Mouse (Mus musculus): ENCODE measurements around the gene Mep1a.
"Not testable (repeated sequence)": the region's sequence is repeated elsewhere in the genome, so short reads cannot be mapped to it uniquely, and the experiment has no call there.

Gene Mep1a

DNA sequence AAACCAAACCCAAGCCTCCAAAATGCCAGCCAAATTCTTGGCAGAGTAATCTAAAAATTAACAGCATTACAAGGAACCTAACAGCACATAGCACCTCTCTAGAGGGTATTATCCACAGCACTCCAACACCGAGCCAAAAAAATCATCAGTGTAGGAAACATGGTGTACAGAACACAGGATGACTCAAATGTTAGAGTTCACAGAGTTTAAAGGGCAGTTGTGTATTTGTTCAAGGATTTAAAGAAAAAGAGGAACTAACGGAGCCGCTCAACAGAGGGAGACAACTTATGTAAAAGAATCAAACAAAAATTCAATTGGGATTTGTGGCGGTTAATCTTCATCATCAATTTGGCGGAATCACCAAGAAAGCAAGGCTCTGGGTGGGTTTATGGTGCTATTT lies 7.1 kb downstream of the Mep1a start:
- in situ Hi-C loops (cut with MboI; ENCODE audit: low pct_unique_long_range_greater_than_20kb in 1 of 2, low sequenced_read_pairs in 2 of 2, unreplicated experiment in 1 of 2) = no loop called here

DNA sequence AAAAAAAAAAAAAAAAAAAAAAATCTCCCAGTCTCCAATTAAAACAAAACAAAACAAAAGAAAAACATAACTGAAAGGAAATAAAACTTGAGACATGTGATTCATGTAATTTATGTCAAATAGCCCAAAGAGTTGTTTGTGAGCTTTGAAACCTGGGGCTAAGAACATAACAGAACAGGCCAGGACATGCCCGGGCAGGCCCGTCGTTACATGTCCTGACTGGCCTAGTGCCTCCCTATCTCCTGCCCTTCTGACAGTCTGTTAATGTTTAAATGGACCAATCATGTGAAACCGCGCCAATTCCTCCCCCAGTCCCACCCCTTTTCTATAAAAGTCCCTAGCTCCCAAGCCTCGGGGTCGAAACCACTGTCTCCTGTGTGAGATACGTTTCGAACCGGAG lies 12.2 kb downstream of the Mep1a start:
- in situ Hi-C loops (cut with MboI; ENCODE audit: low pct_unique_long_range_greater_than_20kb in 1 of 2, low sequenced_read_pairs in 2 of 2, unreplicated experiment in 1 of 2) = not testable (repeated sequence)

DNA sequence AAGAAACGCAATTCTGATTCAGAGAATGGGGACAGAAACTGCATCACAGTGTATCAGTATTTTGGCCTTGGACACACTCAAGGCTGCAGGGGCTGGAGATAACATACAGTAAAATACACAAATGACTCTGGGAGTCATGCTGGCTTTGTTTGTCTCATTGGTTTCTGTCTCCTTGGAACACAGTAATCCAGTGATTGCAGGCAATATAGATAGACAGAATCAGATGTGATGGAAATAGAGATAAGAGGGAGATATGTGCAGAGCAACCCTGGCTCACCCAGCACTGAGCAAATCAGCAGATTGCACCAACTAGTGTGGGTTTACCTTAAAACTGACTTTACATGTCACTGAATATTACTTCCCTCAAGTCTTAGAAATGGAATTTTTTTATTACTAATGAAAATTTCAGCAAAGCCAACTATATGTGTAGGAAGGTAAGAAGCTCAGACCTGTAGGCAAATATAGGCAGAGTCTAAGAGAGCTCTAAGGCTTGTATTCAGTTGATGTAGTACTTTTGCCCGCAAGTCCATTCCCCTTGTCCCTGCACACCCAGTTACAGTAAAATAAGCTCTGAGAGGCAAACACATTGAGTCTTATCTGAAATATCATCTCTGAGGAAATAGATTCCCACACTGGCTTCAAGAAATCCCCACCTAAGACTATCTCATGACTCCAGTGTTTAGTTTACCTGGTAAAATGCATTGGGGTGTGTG lies 14.0 kb downstream of the Mep1a start:
- in situ Hi-C loops (cut with MboI; ENCODE audit: low pct_unique_long_range_greater_than_20kb in 1 of 2, low sequenced_read_pairs in 2 of 2, unreplicated experiment in 1 of 2) = no loop called here

DNA sequence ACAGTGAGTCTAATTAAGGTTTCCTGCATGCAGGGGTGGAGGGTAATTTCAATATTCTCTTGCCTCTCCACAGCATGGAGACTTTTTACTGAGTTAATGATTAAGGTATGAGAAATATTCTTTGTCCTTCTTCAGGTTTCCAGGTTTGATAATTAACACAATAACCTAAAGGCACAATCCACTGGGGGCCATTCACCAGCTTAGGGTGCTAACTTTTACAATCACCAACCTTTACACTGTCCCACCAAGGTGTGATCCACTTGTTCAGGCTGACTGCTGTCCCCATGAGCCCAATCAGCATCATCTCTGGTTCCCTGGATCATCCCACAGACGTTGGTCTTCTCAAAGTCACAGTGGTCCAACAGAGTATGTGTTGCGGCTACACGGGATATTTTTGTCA lies 16.6 kb downstream of the Mep1a start:
- in situ Hi-C loops (cut with MboI; ENCODE audit: low pct_unique_long_range_greater_than_20kb in 1 of 2, low sequenced_read_pairs in 2 of 2, unreplicated experiment in 1 of 2) = no loop called here

DNA sequence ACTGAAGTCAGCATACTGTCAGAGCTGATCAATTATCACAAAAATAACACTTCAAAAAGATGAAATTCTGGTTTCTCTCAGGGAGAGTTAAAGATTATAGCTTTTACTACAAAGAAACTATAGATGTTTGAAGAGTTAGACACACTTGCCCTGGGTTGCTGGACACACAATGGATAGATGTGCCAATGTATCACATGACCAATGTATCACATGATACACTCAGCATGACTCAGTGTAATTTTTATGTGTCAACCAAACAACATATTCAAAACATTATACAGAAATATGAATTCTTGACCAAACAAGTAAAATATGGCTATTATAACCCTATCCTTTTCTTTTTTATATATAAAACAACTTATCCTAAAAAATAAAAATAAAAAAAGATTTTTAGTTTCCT lies 25.0 kb downstream of the Mep1a start:
- in situ Hi-C loops (cut with MboI; ENCODE audit: low pct_unique_long_range_greater_than_20kb in 1 of 2, low sequenced_read_pairs in 2 of 2, unreplicated experiment in 1 of 2) = no loop called here

DNA sequence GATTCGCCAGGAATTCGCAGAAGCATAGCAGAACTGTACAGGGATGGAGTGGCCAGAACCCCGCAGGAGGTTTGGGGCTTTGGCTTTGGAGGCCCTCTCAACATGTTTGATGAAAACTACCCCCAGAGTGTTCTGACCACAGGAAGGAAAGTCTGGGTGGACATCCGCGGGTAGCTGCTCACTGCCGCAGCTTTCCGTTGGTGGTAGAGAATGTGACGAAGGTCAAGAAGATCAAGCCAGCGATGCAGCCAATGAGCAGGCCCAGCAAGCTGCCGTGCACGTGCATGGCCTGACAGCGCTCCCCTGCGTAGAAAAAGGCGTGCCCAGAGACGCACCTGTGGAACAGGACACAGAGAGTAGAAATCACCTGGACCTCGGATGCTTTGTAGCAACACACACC lies 27.8 kb downstream of the Mep1a start:
- in situ Hi-C loops (cut with MboI; ENCODE audit: low pct_unique_long_range_greater_than_20kb in 1 of 2, low sequenced_read_pairs in 2 of 2, unreplicated experiment in 1 of 2) = loop anchor here in 1 of 2 experiments (25.0 kb wide), 1 partner anchor 462 kb away; the partner anchor contains the start of gene Tnfrsf21

DNA sequence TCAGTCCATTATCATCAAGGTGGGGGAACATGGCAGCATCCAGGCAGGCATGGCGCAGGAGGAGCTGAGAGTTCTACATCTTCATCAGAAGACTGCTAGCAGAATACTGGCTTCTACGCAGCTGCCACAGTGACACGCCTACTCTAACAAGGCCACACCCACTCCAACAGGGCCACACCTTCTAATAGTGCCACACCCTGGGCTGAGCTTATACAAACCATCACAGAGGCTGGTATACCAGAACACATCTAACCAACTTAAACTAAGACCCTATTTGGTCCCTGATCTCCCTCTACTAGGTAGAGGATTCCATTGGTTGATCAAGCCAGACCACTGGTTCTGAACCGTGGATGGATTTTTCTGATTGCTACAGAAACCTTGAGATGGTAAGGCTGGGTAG lies 30.1 kb downstream of the Mep1a start:
- in situ Hi-C loops (cut with MboI; ENCODE audit: low pct_unique_long_range_greater_than_20kb in 1 of 2, low sequenced_read_pairs in 2 of 2, unreplicated experiment in 1 of 2) = loop anchor here in 1 of 2 experiments (25.0 kb wide), 1 partner anchor 460 kb away; the partner anchor contains the start of gene Tnfrsf21

DNA sequence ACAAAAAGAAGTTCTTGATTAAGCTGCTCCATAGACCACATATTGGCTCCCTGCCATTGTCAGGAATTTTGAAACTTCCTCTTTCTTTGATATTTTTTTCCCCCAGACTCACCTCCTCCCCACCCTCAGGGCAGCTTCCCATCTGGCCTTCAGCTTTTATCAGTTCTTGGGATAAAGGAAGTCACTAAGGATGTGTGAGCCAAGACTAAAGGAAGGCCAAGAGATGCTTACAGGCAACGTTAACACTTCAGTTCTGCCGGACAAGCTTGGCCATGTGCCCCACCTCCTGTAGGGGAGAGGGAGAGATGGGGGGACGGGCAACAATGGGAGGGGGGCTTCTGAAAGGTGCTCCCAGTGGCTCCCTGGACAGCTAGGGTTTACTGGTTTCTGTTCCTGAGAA lies 32.6 kb downstream of the Mep1a start:
- in situ Hi-C loops (cut with MboI; ENCODE audit: low pct_unique_long_range_greater_than_20kb in 1 of 2, low sequenced_read_pairs in 2 of 2, unreplicated experiment in 1 of 2) = loop anchor here in 1 of 2 experiments (25.0 kb wide), 1 partner anchor 458 kb away; the partner anchor contains the start of gene Tnfrsf21

DNA sequence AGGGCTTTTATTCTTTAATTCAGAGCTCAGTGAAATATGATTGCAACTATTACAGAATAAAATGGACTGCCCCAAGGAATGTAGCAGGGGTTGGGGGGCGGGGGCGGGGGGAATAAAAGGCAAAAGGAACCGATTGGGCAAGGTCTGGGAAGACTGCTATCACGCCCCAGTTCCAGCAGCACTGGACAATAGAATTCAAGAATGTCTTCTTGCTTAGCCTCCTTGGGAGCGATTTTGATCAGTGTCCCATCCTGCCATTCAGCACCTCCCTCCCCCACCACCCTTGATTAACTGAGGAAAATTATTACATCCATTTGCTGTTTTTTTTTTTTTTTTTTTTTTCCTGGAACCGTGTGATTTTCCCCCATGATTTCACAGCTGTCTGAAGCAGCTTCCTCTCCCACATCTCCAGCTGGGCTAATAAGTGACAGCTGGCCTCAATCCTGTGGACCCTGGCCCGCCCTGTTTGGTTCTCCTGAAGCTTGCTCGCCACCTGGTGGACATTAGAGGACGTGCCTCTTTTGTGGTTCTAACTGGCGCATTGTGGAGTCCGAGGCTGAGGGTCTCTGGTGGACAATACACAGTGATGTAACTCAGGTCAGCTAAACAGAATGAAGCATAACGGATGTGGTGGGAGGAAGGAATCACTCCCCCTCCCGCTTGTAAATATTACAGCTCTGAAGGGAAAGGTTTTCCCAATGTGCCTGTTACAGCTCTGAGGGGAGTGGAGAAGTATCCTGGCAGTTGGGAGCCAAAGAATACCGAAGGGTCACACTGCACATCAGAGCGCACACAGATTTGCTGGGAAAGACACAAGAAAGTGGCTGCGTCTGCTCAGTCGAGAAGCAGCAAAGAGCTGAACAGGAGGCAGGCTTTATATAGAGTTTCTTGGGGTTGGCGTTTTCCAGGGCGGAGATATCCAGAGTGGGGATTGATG lies 42.1 kb downstream of the Mep1a start:
- in situ Hi-C loops (cut with MboI; ENCODE audit: low pct_unique_long_range_greater_than_20kb in 1 of 2, low sequenced_read_pairs in 2 of 2, unreplicated experiment in 1 of 2) = loop anchor here in 1 of 2 experiments (25.0 kb wide), 1 partner anchor 448 kb away; the partner anchor contains the start of gene Tnfrsf21

DNA sequence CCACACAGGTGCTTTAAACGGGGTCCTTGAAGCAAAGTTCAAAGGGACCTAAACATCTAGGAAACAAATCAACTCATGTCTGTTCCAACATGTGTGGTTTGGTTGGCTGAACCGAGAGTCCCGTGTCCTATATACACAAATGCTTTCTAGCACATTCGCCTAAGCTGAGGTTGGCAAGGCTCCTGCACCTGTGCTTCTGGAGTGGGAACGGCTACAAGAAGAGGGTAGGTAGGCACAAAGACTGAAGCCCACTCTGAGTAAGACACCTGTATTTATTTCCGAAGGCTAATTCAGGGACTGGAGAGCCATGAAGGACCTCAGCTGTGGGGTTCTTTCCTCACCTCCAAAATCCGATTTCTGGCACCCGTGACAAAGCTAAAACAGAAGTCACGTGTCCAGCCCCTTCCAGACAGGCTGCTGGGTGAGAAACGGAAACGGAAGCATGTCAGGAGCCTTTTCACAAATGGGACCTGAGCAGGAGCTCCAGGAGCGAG lies 42.8 kb downstream of the Mep1a start:
- in situ Hi-C loops (cut with MboI; ENCODE audit: low pct_unique_long_range_greater_than_20kb in 1 of 2, low sequenced_read_pairs in 2 of 2, unreplicated experiment in 1 of 2) = loop anchor here (5.0 to 25.0 kb wide), 5 partner anchors 135 to 465 kb away; partner anchors contain the start of gene Tnfrsf21 (in 1 of the 2)

DNA sequence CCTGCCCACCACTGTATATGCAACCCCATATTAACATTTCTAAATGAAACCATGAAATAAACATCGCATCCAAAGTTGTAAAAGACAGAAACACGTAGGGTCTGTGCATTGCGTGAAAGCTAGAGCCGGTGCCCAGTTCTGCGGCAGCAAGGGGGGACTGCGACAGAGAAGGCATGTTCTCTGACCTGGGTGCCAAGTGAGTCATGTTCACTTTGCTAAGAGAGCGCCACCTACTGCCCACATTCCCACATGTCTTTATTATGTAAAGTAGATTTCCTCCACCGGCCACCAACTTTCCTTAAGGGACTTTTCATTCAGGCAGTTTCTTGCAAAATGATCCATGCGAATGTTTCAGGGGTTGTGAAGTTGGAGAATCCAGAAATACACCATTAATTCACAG lies 44.0 kb downstream of the Mep1a start:
- in situ Hi-C loops (cut with MboI; ENCODE audit: low pct_unique_long_range_greater_than_20kb in 1 of 2, low sequenced_read_pairs in 2 of 2, unreplicated experiment in 1 of 2) = loop anchor here (5.0 to 25.0 kb wide), 5 partner anchors 134 to 464 kb away; partner anchors contain the start of gene Tnfrsf21 (in 1 of the 2)

DNA sequence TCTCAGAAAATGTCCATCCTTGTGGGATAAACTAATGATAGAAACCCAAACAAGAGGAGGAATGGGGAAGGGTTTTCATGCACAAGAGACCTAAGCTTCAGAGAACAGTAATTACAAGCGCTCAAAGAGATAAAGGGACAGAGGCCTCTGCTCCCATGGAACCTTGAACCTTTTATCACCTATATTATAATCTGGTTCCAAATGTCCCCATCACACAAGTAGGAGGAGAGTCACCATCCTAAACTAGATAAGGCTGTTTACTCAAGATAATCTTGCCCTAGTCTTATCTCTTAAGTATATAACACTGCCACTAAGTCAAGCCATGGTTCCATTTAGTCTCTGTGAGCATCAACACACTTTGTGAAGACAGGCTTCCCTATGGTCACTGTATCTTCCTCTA lies 51.4 kb downstream of the Mep1a start:
- in situ Hi-C loops (cut with MboI; ENCODE audit: low pct_unique_long_range_greater_than_20kb in 1 of 2, low sequenced_read_pairs in 2 of 2, unreplicated experiment in 1 of 2) = loop anchor here (10.0 to 25.0 kb wide), 3 partner anchors 126 to 456 kb away; partner anchors contain the start of gene Tnfrsf21 (in 1 of the 2)

DNA sequence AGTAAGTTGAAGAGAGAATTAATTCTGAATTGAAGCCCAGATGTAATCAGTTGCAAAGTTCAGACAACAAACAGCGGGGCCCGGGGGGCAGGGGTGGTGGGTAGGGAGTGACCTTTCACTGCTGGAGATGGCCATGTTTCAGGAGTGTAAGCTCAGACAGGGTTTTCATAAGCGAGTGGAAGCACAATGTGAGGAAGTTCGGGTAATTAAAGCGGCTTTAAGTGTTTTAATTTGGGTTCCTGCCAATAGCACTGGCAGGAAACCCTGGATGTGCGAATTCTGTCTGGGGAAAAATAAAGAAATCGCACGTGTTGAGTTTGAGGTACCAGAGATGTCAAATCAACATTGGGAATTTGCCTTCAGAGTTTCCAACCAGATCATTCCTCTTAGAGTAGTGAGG lies 68.1 kb downstream of the Mep1a start:
- in situ Hi-C loops (cut with MboI; ENCODE audit: low pct_unique_long_range_greater_than_20kb in 1 of 2, low sequenced_read_pairs in 2 of 2, unreplicated experiment in 1 of 2) = no loop called here

DNA sequence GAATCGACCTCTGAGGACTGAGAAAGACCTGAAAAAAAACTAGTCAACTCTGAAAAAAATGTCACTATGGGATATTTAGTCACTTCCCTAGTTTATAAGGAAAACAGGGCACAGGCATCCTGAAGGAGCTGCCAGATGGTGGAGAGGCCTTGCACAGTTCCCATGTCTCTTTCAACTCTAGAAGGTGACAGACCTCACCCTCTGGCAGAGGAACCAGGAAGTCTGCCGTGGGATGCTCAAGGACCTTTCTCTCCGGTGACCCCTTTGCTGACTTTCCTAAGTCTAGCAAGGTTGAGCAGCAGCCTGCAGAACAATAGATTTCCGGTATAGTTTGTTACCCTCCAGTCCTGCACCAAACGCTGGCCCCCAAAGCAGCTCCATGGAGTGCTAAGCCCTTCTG lies 70.9 kb downstream of the Mep1a start:
- in situ Hi-C loops (cut with MboI; ENCODE audit: low pct_unique_long_range_greater_than_20kb in 1 of 2, low sequenced_read_pairs in 2 of 2, unreplicated experiment in 1 of 2) = no loop called here

All from mouse embryonic stem cell (cell line).